Mouse (Mus musculus): ENCODE results near the gene Sh2b2.
A peak's percentile ranks its signal among the peaks of the same experiment; 100 is the strongest.

The Sh2b2 gene

GRCm38 (mm10) chr5:136182049-136182448 is 64.3 kb downstream of the Sh2b2 start:
- DNase-seq (ENCODE audit: low read depth, low spot score) = no peak

- DNase-seq (ENCODE audit: low read depth, low spot score) = no peak
Observed at GRCm38 (mm10) chr5:136181197-136181596, 65.2 kb downstream of the Sh2b2 start.

GRCm38 (mm10) chr5:136179594-136179993 is 66.8 kb downstream of the Sh2b2 start:
- no peak for DNase-seq (ENCODE audit: low read depth, low spot score)

GRCm38 (mm10) chr5:136173606-136174463 is 72.5 kb downstream of the Sh2b2 start:
- no peak for DNase-seq (ENCODE audit: low read depth, low spot score)

GRCm38 (mm10) chr5:136172939-136173338 is 73.4 kb downstream of the Sh2b2 start:
- no peak for DNase-seq (ENCODE audit: low read depth, low spot score)

- DNase-seq (ENCODE audit: low read depth, low spot score) = no peak
Observed at GRCm38 (mm10) chr5:136171363-136172341, 74.7 kb downstream of the Sh2b2 start.

- peak; percentile 80 for DNase-seq (ENCODE audit: low read depth, low spot score)
Observed at GRCm38 (mm10) chr5:136170512-136171362, 75.6 kb downstream of the Sh2b2 start, which contains the start of gene Orai2. Gene Orai2, minus strand, starts transcription at chr5:136170713.

GRCm38 (mm10) chr5:136169626-136170511 is 76.5 kb downstream of the Sh2b2 start:
- peak; percentile 30 for DNase-seq (ENCODE audit: low read depth, low spot score)

Measured in mesoderm, embryonic 11.5 days (tissue).